Mouse (Mus musculus): Measurements from ENCODE around the gene Pqlc2.

GRCm38 (mm10) chr4:139282955-139283417, 27.5 kb downstream of the Pqlc2 start:
- TF ChIP-seq CTCF (IDR thresholded peaks at IDR 0.05; ENCODE audit: low read depth, low read length) (no peak), EP300 (IDR thresholded peaks at IDR 0.05; ENCODE audit: insufficient read depth, low read depth, low read length) (no peak)
